Mouse (Mus musculus) CH12.LX (cell line): Measurements from ENCODE around the gene Dlgap1. TPM values are rescaled to one million over a fixed set of nuclear protein-coding genes. Genes with fewer than 3 reads are reported as not detected.

Source experiments
- DNase-seq: peaks from one replicate; pipeline ENCODE4 v3.0.0-alpha.2; 2013; ENCODE audit errors: extremely low read depth
- H3K27ac ChIP-seq: 2 replicates; pipeline ENCODE4 v1.5.1; 2012; ENCODE audit warnings: low read depth, mild to moderate bottlenecking, control low read depth, moderate library complexity; ENCODE audit not compliant: insufficient read depth
- H3K27me3 ChIP-seq: replicated peaks from 2 replicates; pipeline ENCODE3; 2012; ENCODE audit warnings: inconsistent platforms
- H3K36me3 ChIP-seq, 2 experiments: replicated peaks in 1 of 2; 2 replicates each; pipeline versions ENCODE3 to v1.6.1; 2012; ENCODE audit warnings: inconsistent platforms in 1 of 2, low read length in 1 of 2, mild to moderate bottlenecking in 1 of 2, mixed read lengths in 1 of 2, moderate library complexity in 1 of 2; ENCODE audit not compliant: control insufficient read depth in 1 of 2, insufficient read depth in 1 of 2
- H3K4me1 ChIP-seq, 2 experiments: 2 replicates each; pipeline ENCODE4 v1.6.1; 2012; ENCODE audit warnings: inconsistent platforms in 1 of 2, moderate library complexity in 1 of 2; ENCODE audit not compliant: insufficient read depth in 2 of 2, control insufficient read depth in 1 of 2
- H3K4me2 ChIP-seq: 2 replicates; pipeline ENCODE4 v1.6.1; 2012; ENCODE audit warnings: low read depth, mild to moderate bottlenecking, control low read depth; ENCODE audit not compliant: poor library complexity, insufficient read depth, severe bottlenecking
- H3K4me3 ChIP-seq, 3 experiments: fragments of 150-350 bp in 1 of 3; sonication (generic) in 1 of 3; replicated peaks in 1 of 3; 2 replicates each; pipeline versions ENCODE3 to v1.5.1; 2011 to 2012; ENCODE audit warnings: low read depth in 2 of 3, low read length in 2 of 3, mild to moderate bottlenecking in 2 of 3, moderate library complexity in 2 of 3, control low read depth in 1 of 3, improper control_type of control experiment in 1 of 3, inconsistent platforms in 1 of 3, mixed read lengths in 1 of 3; ENCODE audit not compliant: poor library complexity in 1 of 3
- H3K79me2 ChIP-seq: replicated peaks from 2 replicates; pipeline ENCODE4 v1.6.1; 2012; ENCODE audit warnings: mild to moderate bottlenecking, moderate library complexity; ENCODE audit not compliant: control insufficient read depth, poor library complexity, insufficient read depth, severe bottlenecking; ENCODE audit errors: extremely low read depth
- H3K9ac ChIP-seq: 2 replicates; pipeline ENCODE4 v1.6.1; 2012; ENCODE audit warnings: low read depth, mild to moderate bottlenecking, control low read depth, moderate library complexity; ENCODE audit not compliant: insufficient read depth
- H3K9me3 ChIP-seq: replicated peaks from 2 replicates; pipeline ENCODE3; 2012; ENCODE audit warnings: low read length, inconsistent platforms, mixed read lengths
- BHLHE40 ChIP-seq: IDR thresholded peaks from 2 replicates; pipeline ENCODE4 v1.6.1; 2011; ENCODE audit warnings: mild to moderate bottlenecking, low read depth, low read length, improper control_type of control experiment
- CHD2 ChIP-seq: IDR thresholded peaks from 2 replicates; pipeline ENCODE4 v1.6.1; 2011; ENCODE audit warnings: low read length, improper control_type of control experiment
- CTCF ChIP-seq, 2 experiments: IDR thresholded peaks in 1 of 2; conservative IDR thresholded peaks in 1 of 2; 2 replicates each; pipeline ENCODE4 v1.5.1; 2011 to 2012; ENCODE audit warnings: low read depth in 2 of 2, low read length in 2 of 2, improper control_type of control experiment in 1 of 2, inconsistent platforms in 1 of 2, mild to moderate bottlenecking in 1 of 2, moderate library complexity in 1 of 2
- E2F4 ChIP-seq: IDR thresholded peaks from 2 replicates; pipeline ENCODE4 v1.6.1; 2011; ENCODE audit warnings: low read depth, low read length, improper control_type of control experiment; ENCODE audit not compliant: insufficient replicate concordance
- ELF1 ChIP-seq: IDR thresholded peaks from 2 replicates; pipeline ENCODE4 v1.6.1; 2014; ENCODE audit warnings: low read depth, mild to moderate bottlenecking, inconsistent platforms, low read length, improper control_type of control experiment
- ETS1 ChIP-seq: conservative IDR thresholded peaks from 2 replicates; pipeline ENCODE4 v1.6.1; 2012; ENCODE audit warnings: low read depth, mild to moderate bottlenecking, inconsistent platforms, low read length, improper control_type of control experiment, moderate library complexity
- IRF4 ChIP-seq: IDR thresholded peaks from 2 replicates; pipeline ENCODE4 v1.6.1; 2014; ENCODE audit warnings: low read depth, mild to moderate bottlenecking, inconsistent platforms, low read length, improper control_type of control experiment
- JUN ChIP-seq: IDR thresholded peaks from 2 replicates; pipeline ENCODE4 v1.6.1; 2011; ENCODE audit warnings: low read depth, mild to moderate bottlenecking, low read length, improper control_type of control experiment, moderate library complexity; ENCODE audit not compliant: insufficient read depth
- JUND ChIP-seq: conservative IDR thresholded peaks from 2 replicates; pipeline ENCODE4 v1.6.1; 2011; ENCODE audit warnings: low read depth, low read length, improper control_type of control experiment
- MXI1 ChIP-seq: IDR thresholded peaks from 2 replicates; pipeline ENCODE4 v1.6.1; 2011; ENCODE audit warnings: mild to moderate bottlenecking, low read depth, low read length, improper control_type of control experiment
- MYC ChIP-seq: IDR thresholded peaks from 2 replicates; pipeline ENCODE4 v1.6.1; 2011; ENCODE audit warnings: low read depth, mild to moderate bottlenecking, improper control_type of control experiment, low read length
- NRF1 ChIP-seq: IDR thresholded peaks from 2 replicates; pipeline ENCODE4 v1.6.1; 2014; ENCODE audit warnings: low read depth, mild to moderate bottlenecking, inconsistent platforms, low read length, improper control_type of control experiment, moderate library complexity
- POLR2AphosphoS2 ChIP-seq: IDR thresholded peaks from 2 replicates; pipeline ENCODE4 v1.6.1; 2011; ENCODE audit warnings: low read depth, low read length, improper control_type of control experiment
- SIN3A ChIP-seq: IDR thresholded peaks from 2 replicates; pipeline ENCODE4 v1.6.1; 2012; ENCODE audit warnings: low read length, improper control_type of control experiment, inconsistent platforms
- UBTF ChIP-seq: IDR thresholded peaks from 2 replicates; pipeline ENCODE4 v1.6.1; 2012; ENCODE audit warnings: low read depth, mild to moderate bottlenecking, inconsistent platforms, low read length, improper control_type of control experiment, moderate library complexity
- USF1 ChIP-seq: IDR thresholded peaks from 2 replicates; pipeline ENCODE4 v1.6.1; 2014; ENCODE audit warnings: low read depth, mild to moderate bottlenecking, inconsistent platforms, low read length, improper control_type of control experiment
- USF2 ChIP-seq: conservative IDR thresholded peaks from 2 replicates; pipeline ENCODE4 v1.6.1; 2011; ENCODE audit warnings: low read depth, low read length, improper control_type of control experiment
- ZC3H11A ChIP-seq: IDR thresholded peaks from 2 replicates; pipeline ENCODE4 v1.6.1; 2012; ENCODE audit warnings: low read depth, mild to moderate bottlenecking, inconsistent platforms, low read length, improper control_type of control experiment
- dilution Hi-C: fragments of 300-500 bp; cut with MboI; formaldehyde crosslinking; loops from 2 replicates; pipeline ENCODE4 v1.14.3; 2020; ENCODE audit warnings: low sequenced_read_pairs; ENCODE audit not compliant: extremely low pct_unique_long_range_greater_than_20kb, extremely low pct_ligation_motif_present
- in situ Hi-C: fragments of 300-500 bp; cut with MboI; formaldehyde crosslinking; loops from 3 replicates; pipeline ENCODE4 v1.14.3; 2019; ENCODE audit warnings: low sequenced_read_pairs, low pct_ligation_motif_present, low pct_unique_long_range_greater_than_20kb, mixed read lengths
- polyA plus RNA-seq: library from polyadenylated mRNA; unstranded; fragments of >175 nt; gene quantifications from 2 replicates; pipeline ENCODE4 v1.2.1, GENCODE M21; 2012; ENCODE audit warnings: low read depth; ENCODE audit not compliant: insufficient read length
- total RNA-seq, 2 experiments: library from RNA; depleted of rRNA; stranded (reverse); fragments of 300-350 nt in 1 of 2; fragments of >200 nt in 1 of 2; gene quantifications; 2 replicates each; pipeline ENCODE4 v1.2.3; 2012 to 2014

Dlgap1 gene
- total and polyA plus RNA-seq, 3 experiments = 0.51 to 2.7 (median 1.2) TPM

GRCm38 (mm10) chr17:70488784-70489265 lies 520.0 kb downstream of the Dlgap1 start:
- dilution Hi-C loops = no loop called here
- peaks cover 5 to 11% of the 10 kb centered on the region in 2 experiments; a peak in 2 of 4 replicates for H3K4me1 ChIP-seq
- no peak for TF ChIP-seq CHD2
- no peak for TF ChIP-seq JUN
- TF ChIP-seq BHLHE40 = no peak
- TF ChIP-seq MYC = no peak
- TF ChIP-seq ZC3H11A = no peak
- no peak for TF ChIP-seq NRF1
- TF ChIP-seq, all 38 proteins: peak for 0
- no peaks in the 10 kb centered on the region for H3K79me2 ChIP-seq
- no peaks in the 10 kb centered on the region for H3K9me3 ChIP-seq
- no peak overlapping the region for H3K4me3 ChIP-seq
- H3K36me3 ChIP-seq = no peaks in the 10 kb centered on the region
- H3K9ac ChIP-seq = no peak overlapping the region
- H3K27ac ChIP-seq = no peak overlapping the region
- in situ Hi-C loops = no loop called here
- no peak for DNase-seq
- H3K27me3 ChIP-seq = no peaks in the 10 kb centered on the region
- H3K4me2 ChIP-seq = no peak overlapping the region

GRCm38 (mm10) chr17:70491575-70491974 lies 522.7 kb downstream of the Dlgap1 start:
- TF ChIP-seq USF2 (no peak), SIN3A (no peak), UBTF (no peak), E2F4 (no peak), ELF1 (no peak), MXI1 (no peak), CTCF (conservative IDR thresholded peaks at IDR 0.05 in 1 of 2, IDR thresholded peaks at IDR 0.05 in 1 of 2; ENCODE audit: low read depth in 2 of 2, low read length in 2 of 2) (no peak), IRF4 (no peak), CHD2 (no peak), ETS1 (no peak), JUND (no peak), USF1 (no peak), POLR2AphosphoS2 (no peak)
- TF ChIP-seq, all 38 proteins: peak for 0
- Histone ChIP-seq H3K27me3 (no peaks in the 10 kb centered on the region), H3K4me1 (0 out of 4 replicates have a peak, but pooled peaks cover 0 to 2% of the 10 kb centered on the region in 2 experiments), H3K9ac (no peak overlapping the region), H3K36me3 (no peaks in the 10 kb centered on the region), H3K4me2 (no peak overlapping the region), H3K4me3 (no peak overlapping the region), H3K27ac (no peak overlapping the region), H3K79me2 (no peaks in the 10 kb centered on the region), H3K9me3 (no peaks in the 10 kb centered on the region)
- in situ Hi-C loops = no loop called here
- DNase-seq = no peak
- dilution Hi-C loops = no loop called here
